Mouse (Mus musculus) testis, postnatal 14 days (tissue): ENCODE results near the gene Tenm1.

Experiments used
- DNase-seq: peaks from one replicate; pipeline ENCODE4 v3.0.0; 2021; ENCODE audit warnings: low spot score

Tenm1 gene

DNA sequence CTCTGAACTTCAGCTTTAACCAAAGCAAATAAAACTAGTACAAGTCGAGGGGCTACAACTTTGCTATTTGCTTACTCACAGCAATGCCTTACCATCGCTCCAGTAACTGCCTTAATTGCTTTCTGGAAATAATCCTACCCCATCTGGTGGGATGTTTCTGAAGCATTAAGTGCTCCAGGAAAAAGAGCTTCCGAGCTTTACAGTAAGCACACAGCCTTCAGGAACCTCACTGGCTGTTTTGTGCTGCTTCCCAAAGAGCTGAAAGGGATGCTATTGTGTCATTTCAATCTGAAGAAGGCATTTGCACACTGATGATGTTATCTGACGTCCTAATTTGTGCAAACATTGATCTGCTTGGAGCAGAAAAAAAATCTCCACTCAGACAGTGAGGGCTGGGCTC is 647.4 kb downstream of the Tenm1 start:
- no peak for DNase-seq

DNA sequence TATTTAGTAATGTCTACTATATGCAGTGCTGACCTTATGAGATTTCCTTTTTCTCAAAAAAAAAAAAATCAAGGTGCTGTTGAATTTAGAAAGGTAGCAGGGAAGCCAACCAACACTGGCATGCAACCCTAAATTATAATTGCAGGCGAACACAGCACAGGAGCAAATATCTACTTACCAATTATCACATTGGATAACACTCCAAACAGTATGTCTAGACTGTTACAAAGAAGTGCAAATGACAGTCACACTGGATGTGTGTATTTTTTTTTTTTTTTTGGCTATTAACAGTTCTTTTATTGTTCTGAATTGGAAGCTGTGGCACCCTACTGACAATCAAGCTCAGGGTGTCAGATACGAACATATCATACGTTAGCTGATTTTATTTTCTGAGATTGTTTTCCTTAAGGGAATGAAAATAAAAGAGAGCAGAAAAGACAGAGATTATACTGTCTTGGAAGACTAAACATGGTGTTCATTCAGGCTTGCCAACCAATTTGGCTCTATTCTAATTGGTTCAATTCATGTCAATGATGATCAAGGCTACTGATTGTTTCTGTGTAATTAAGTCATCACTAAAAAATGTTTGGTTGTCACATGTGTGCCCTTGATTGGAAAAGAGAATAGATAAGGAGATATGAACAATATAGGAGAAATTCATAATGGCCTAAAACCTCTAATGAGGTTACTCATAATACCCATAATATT is 710.7 kb downstream of the Tenm1 start:
- no peak for DNase-seq

DNA sequence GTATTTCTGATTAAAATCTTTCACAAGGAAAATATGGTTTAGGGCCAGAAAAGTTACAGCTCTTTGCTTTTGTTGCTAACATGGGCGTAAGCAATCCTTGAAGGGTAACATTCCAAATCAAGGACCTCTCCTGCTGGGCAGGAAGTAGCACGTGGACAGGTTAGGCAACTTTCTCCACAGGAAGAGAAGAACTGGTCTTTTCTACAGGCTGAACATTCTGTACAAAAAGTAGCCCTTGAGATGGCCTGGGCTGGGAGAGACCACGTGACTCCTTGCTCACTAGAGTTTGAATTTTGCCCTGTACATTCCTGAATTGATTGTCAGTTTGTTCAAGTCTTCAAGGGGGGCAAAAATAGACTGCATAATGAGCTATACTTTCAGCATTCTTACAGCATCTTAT is 728.6 kb downstream of the Tenm1 start:
- DNase-seq = no peak

DNA sequence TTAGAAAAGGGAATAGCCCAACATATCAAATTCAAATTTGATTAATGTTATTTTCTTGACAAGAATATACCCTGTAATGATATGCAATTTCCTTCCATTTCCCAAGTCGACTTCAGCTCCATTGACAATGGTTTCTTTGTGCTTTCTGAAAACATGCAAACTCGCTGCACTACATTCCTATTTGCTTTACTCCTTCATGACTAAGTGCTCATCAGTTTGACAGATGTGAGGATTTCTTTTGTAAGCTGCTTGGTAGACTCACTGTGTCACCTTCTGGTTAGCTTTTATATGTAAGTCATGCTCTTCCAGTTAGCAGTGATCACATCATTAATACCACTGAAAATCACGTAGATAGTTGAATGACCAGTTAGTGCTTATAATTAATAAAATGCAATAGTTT is 781.8 kb downstream of the Tenm1 start:
- DNase-seq = no peak

DNA sequence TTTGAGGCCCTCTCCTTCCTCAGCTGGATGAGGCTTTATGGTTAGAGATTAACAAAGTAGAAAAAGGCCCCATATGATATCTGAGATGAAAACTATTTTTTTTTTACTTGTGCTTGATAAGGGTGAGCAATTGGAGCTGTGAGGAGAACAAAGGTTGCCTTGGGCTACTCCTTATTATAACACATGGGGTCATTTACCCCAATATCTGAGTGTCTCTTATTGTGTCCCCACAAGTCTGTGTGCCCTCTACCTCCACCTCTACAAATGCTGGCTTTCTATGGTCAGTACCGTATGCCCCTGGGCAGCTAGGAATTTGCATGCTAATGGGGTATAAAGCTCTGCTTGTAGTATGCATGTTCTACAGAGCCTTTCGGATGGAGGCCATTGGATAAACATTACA is 848.4 kb downstream of the Tenm1 start:
- DNase-seq = no peak

DNA sequence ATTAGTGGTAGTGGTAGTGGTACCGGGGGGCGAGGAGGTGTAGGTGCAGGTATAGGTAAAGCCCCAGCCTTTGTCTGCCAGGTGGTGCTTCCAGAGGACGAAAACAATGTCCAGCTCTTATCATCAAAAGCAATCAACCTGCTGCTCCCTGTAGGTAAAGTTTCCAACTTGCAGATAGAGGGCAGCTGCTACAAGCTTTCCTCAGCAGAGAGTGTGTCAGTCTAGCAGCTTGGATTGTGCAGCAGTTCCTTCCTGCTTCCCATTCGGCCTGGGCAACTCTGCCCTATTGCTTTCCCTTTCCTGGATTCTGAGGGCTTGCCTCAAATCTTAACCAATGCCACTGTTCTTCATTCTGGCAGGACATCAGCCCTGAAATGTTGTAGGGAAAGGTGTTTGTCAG is 870.2 kb downstream of the Tenm1 start:
- DNase-seq = no peak

DNA sequence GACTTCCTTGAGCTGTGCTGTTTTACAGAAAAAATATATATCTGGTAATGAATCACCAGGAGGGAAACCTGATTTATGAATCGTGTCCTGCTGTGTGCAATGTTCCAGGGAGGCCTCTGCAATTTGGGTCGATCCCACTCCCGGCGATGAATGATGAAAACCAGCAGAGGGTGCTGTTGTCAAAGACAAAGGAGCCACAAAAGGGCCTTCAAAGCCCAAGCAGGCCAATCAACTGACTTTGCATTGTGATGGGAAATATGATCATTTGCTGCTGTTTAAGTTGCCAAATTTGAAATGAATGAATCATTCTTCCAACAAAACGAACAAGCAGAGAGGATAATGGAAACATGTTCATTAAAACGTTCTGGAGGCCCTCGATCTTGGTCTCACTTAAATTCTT is 871.6 kb downstream of the Tenm1 start:
- DNase-seq = no peak

DNA sequence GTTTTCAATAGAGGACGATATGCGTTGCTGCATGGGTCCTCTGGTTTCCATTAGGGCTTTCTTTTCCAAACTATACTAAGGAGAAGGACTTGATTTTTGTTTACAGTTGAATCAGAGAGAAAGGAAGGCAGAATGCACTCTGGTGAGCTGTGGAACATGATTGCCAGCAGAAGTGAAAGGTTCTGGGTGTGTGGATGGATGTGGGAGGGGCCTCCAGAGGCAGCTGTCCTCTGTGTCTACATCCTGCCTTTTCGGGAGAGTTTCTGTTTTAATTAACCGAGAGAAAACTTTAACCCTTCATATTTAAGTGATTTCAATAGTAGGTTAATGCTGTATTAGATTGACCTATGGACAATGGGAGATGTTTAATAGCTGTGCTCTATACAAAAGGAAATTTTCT is 880.4 kb downstream of the Tenm1 start:
- DNase-seq = no peak

DNA sequence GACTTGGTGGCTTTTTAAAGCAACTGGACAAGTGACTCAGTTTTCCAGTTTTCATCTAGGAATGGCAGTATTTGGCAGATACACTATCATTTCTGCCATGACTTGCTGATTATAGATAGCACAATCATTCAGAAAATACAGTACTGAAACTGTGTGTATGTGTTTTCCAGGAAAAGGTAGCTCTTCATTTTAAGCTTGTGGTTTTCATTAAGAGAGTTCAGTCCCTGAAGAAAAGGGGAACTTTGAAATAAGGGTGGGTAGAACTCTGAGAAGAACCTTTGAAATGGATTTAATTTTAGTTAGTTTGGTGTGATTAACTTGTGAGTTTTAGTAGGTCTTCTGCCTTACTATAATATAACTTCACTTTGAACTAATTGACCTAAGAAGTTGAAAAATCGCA is 883.9 kb downstream of the Tenm1 start:
- no peak for DNase-seq

DNA sequence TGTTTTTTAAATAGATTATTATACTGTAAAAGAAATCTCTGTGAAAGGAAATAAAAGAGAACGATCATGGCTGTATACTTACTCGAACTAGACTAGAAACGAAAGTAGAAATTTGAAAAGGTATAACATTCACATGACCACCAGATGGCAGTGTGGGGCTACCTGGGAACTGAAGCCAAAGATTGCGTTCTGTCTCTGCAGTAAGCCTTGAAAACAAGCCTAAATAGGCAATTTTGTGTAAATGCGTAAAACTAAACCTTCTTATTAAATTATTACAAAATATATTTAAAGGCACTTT is 888.2 kb downstream of the Tenm1 start:
- DNase-seq = peak; percentile 7

DNA sequence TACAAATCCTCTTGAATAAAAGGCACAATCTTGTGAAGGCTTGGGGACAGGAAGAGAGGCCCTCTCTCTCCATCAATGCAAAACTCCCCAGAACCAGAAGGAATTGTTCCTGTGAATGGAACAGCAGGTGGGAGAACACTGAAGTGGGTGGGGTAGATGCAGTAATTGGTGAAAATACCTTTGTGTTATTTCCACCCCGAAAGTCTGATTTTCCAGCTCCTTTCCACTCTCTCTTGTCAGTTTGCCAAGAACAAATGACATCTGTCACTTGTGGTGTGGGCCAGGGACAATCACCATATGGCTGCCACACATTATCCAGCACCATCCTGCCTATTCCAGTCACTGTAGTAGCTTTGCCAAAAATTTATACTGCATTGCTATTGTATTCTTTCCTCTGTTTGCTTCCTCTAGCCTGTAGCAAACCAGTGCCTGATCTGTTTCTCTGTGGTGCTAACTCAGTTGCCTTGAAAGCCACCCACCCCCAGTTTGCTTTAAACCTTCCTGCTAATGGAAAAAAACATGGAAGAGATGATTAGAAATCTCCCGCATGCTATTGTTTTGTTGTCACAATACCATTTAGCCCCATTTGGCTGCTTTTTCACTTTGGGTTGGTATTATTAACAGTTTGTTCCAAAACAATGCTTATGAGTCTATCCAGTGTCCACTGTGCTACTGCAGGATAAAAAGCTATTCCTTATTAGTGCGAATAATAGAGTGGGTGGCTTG is 888.7 kb downstream of the Tenm1 start:
- DNase-seq = no peak

DNA sequence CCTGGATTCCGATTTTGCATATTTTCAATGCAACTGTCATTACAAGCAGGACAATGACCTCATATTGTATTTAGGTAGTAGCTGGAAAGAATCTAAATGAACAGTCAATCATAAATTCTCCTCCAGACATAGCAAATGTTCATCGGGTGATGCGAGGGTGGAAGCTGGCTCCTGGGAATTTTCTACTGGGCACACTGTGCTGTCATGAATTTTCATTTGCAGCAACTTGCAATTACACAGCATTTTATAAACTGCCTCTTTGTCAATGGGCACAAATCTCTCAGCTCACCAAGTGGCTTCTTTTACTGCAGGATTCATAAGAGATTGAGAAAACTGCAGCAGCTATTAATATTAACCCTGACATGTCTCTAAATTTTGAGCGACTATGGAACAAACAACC is 898.2 kb downstream of the Tenm1 start:
- no peak for DNase-seq

DNA sequence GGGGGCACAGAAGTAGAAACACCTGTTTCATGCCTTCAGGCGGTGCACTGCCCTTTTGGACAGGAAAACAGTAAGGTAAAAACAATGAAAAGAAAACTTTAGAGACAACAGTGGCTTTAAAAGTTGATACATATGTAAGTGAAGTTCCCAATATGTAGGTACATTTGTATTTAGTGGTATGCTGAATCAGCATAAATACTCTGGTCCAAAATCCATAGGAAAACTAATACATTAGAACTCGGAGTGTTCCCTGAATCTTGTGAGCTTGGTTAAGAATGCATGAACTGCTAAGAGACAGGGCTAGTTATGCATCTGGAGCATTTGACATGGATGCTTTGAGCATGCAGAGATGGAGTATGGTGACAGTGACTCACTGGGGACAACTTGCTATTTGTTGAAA is 906.1 kb downstream of the Tenm1 start:
- no peak for DNase-seq

DNA sequence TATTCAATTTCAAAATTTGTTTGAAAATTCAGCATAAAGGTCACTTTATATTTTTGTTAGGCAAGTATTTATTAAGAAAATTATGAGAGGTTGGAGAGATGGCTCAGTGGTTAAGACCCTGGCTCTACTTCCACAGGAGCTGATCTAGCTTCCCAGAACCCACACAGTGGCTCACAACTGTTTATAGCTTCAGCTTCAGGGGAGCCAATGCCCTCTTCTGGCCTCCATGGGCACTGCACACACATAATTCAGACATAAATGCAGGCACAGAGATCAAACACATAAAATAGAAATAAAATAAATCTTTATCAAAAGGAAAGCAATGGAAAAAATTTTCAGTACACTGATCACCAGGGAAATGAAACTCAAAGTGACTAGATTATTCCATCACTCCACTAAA is 916.4 kb downstream of the Tenm1 start:
- DNase-seq = no peak

DNA sequence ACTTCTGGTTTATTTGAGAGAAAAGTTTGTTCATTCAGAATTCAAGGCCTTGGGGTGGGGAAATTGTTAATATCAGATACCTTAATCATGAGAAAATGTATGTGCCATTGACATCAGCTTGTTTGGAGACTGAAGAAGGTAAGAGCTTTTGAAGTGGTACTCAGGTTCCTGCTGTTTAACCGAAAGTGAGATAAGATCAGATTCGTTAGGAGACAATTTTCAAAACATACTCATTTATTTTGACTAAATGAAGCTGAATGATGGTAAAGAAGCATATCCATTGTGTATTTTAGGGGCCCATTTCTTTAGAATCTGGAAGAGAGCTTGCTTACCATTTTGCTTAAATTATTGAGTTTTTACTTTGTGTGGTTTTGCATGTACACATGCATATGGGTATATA is 917.8 kb downstream of the Tenm1 start:
- no peak for DNase-seq

DNA sequence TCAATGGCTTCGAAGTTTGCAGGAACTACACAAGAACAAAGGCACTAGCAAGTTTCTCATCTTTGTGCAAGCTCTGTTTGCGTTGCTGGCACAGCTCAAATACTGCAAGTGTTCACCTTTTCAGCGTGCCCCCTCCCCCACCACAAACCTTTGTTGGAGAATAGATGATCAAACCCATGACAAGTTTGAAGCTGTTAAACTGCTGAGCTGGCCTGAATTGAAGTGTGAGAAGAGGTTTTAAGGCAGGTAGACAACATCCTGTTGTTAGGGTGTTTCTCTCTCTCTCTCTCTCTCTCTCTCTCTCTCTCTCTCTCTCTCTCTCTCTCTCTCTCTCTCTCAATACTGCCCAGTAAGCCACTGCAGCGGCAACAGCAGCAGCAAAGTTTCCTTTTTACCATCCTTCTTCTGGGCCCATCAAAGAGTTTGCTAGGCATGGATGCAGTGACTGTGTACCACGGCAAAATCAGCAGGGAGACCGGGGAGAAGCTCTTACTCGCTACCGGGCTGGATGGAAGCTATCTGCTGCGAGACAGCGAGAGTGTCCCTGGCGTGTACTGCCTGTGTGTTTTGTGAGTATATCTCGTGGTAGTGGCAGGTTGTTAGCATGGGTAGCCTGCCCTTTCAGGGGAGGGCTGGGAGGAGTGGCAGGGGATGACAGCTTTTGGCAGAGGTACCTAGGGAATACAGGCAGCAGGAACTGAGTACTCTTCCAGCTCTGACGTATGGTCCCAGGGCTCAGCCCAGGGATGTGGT is 926.5 kb downstream of the Tenm1 start, which contains the start of gene Sh2d1a:
TSS of gene Sh2d1a (plus strand) at position 163 of the 753 bp plus-strand sequence.
- DNase-seq = no peak

DNA sequence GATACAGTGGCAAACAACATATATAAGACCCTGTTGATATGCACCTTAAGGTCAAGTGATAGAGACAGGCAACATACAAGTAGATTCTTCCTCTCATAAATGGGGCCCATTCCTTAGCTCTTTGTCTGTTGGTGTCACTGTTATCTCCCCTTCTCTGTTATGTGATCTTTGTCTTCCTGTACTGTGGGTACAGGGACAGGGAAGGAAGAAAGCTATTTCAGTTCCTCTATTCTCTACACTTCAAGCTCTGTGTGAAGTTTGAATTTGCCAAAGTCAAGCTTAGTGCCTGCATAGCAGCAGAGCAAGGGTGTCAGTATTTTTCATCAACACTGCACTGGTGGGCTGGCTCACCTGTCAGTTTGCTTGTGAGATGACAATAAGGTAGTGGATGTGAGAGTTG is 928.4 kb downstream of the Tenm1 start:
- no peak for DNase-seq

DNA sequence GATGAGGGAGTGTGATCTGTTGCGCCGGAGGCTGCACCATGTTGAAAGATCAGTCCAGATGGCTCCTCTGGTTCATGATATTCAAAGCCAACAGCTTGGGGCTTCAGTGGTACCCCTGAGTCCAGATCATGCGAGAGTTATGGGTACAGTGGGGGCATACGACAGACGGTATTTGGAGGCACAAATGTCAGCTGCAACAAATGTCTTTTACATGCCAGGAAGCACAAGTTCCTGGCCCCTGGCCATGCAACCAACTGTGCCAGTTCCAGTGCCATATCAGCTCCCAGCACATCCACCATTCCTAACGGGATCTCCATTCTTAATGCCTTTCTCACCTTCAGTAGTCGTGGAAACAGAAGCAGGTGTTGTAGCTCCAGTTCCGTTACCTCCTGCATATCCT is 938.6 kb downstream of the Tenm1 start:
- DNase-seq = no peak

DNA sequence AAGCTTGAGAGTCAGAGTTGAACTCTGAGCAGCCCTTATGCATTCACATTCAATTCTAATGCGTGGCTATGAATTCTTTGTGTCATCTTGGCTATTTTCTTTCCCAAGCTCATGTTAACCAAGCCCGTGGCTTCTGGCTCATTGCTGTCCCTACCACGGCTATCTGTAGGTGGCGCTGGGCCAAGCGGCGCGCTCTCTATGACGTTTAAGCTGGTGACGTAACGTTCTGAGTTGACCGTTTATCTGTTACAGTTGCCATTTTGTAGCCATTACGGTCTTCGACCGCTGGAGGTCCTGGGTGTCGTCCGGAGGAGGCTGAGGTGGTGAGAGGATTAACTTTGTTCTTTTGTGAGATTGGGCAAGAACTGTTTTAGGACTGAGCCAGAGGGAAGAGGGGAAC is 939.5 kb downstream of the Tenm1 start, which contains the start of gene Tex13c2:
TSS of gene Tex13c2 (plus strand) at position 246 of the 400 bp plus-strand sequence.
- peak; percentile 83 for DNase-seq
